Mouse (Mus musculus): ENCODE data around the gene Spata20.

Spata20 gene

DNA sequence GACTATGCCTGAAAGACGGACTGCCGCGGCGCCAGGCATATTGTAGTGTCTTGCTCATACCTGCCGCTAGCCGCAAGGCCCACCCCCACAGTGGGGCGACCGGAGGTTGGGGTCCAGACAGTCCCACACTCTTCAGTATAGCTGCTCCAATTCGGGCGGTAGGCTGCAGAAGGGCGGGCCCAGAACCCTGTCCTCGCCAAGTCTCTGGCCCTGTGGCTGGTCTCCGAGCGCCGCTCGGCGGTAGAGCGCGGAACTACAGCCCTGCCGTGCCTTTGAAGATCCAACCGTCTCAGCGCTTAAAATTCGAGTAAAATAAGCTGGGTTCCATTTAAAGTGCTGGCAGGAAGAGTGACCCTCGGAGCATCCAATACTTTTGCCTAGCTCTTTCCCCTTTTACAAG, at the start of gene Spata20:
TSS of gene Spata20 (minus strand) at position 179 of the 400 bp plus-strand sequence.
- DNase-seq (ENCODE audit: low spot score in 2 of 2): peak; percentile 75 to 90

DNA sequence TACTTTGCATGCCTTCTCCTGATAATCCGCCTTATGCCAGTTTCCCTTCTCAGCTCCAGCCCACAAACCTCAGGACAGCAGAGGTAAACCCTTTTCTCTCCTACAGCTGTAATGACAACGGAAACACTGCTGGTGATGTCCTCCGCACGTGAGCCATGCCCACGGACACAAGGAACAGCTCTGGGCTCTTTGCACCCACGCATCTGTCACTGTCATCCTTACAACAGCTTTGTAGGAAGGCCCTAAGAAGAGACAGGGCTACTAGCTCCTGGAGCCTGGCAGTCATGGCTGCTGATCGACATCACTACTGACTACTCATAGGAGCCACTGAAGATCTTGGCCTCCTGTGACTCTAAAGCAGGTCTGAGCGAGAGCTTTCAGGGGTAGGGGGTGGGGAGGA, 47.2 kb upstream of the Spata20 start:
- no peak for DNase-seq (ENCODE audit: low spot score in 2 of 2)

DNA sequence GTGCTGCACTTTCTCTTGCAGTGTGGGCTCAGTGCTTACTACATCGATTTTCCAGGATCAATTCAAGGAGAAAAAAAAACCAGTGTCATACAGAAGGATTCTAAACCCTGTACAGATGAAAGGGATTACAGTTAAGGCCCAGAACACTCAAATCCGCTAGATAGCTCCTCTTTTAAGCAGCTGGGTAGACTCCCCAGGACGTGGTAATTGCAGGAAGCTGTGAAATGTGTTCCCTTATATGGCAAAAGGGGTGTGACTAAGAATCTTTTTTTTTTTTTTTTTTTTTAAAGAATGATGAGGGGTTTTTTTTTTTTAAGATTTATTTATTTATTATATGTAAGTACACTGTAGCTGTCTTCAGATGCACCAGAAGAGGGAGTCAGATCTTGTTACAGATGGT, 42.9 kb upstream of the Spata20 start:
- DNase-seq (ENCODE audit: low spot score in 2 of 2): no peak

DNA sequence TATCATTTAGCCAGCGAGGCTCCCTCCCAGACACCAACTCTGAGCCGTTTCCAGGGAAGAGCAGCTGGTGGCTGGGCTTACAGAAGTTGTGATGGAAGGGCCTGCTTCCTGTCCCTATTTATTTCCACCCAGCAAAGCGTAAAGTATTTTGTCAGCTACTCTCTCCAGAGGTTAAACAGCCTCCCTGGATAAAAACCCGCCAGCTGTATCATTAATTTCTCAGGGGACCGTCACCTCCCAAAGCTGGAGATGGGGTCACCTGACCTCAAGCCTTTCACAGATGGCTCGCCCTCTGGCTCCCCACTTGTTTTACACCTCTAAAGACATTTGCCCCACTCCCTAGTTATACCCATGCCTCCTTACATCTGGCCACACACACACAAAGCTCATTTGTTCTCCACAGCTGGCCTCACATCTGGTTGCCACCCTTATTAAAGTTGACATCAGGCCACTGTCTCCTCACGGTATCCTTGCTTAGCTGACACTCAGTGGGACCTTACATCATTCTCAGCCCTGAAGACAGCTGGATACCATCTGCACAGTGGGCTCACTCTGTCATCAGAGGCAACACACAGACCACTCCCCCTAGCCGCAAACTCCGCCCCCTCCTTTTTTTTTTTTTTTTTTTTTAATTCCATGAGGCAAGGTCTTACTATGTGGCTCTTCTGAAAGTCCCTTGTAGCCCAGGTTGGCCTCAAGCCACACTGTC, 40.3 kb upstream of the Spata20 start:
- no peak for DNase-seq (ENCODE audit: low spot score in 2 of 2)

DNA sequence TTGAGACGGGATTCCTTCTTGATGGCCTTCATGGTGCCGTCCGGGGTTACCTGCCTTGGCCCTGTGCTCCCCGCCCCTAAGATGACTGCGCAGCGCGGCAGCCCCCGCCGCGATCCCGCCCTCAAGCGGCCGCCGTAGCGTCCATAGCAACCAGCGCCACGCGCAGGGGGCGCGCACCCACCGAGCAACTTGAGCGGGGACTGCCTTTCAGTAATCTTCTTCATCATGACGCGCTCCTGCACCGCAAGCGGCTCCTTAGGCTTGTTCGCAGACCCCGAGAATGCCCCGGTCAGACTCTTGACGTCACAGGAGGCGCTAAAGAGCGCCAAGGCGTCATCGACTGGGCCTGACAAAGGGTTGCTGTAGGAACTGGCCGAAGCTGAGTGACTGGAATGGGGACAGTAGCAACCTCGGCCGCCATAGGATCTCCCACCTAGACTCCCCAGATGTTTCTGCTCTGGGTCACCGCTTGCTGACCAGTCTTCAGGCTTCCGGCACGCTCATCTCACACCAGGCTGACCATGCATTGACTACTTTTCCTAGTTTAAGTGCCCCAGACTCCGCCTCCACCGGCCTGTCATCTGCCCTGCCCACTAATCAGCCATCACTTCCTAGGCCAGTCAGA, 35.4 kb upstream of the Spata20 start, which contains the start of gene Mycbpap:
TSS of gene Mycbpap (minus strand) at position 524 of the 625 bp plus-strand sequence.
- peak; percentile 35 to 67 for DNase-seq (ENCODE audit: low spot score in 2 of 2)

DNA sequence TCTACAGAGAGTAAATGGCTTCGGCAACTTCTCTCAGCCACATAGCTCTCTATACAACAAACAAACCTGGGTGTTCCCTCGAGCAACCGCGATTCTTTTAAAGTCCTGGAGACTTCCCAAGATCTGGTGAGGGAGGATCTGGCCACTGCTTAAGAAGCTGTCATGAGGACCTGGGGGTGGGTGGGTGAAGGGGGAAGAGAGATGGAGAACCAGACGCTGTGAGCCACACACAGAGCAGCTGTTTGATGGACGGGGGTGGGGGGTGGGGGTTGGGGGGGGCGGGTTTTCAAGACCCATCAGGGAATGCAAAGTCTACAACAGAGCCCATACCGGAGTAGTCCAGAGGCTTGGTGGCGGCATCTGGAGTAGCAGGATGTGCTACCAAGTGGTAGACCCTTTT, 27.5 kb upstream of the Spata20 start:
- DNase-seq (ENCODE audit: low spot score in 2 of 2): no peak

DNA sequence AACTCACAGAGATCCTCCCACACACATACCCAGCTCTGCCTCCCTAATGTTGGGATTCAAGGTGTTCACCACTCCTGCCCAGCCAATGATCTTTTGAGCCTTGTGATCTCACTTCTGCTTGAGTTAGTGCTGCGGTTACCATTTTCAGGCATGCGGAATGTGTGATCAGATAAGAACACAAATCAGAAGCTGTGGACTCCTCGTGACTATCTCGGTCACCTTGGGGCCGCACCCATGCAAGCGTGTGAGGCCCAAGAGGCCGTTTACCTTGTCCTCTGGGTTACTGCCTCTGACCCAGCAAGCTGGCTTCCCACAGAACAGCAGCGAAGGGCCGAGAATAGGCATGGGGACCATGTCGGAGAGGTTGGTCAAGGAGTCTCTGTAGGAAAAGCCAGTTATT, 23.0 kb upstream of the Spata20 start:
- peak; percentile 29 to 39 for DNase-seq (ENCODE audit: low spot score in 2 of 2)

DNA sequence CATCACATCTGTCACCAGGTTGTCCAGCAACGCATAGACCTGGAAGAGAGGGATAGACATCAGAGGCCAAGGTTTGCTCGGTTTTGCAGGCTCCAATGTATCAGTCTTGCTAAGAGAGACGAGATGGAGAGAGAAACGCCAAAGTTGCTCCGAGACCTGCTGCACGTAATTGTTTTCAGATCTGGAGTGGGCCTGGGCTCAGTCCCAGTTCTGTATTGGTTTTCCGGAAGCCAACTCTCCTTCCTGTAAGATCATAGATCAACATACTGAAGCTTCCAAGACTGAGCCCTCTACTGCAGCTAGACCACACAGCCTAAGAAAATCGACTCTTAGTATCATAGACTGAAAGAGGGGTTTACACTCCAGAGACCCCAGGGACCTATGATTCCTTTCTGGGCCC, 15.5 kb upstream of the Spata20 start:
- no peak for DNase-seq (ENCODE audit: low spot score in 2 of 2)

DNA sequence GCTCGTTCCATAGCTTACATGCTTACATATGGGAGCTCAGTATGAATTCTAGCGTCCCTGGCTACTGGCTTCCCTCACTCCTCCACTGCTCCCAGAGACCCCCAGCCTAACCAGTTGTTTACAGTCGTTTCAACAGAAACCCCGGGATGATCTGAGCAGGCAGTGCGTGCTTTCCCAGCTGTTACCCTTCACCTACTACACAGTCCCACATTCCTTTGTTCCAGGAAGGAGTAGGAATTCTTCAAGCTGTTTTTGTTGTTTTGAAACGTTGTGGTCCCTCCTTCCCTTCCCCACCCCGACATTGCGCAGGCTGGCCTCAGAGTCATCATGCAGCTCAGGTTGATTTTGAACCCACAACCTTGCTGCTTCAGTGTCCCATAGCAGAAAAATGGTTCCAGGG, 14.4 kb upstream of the Spata20 start:
- no peak for DNase-seq (ENCODE audit: low spot score in 2 of 2)

DNA sequence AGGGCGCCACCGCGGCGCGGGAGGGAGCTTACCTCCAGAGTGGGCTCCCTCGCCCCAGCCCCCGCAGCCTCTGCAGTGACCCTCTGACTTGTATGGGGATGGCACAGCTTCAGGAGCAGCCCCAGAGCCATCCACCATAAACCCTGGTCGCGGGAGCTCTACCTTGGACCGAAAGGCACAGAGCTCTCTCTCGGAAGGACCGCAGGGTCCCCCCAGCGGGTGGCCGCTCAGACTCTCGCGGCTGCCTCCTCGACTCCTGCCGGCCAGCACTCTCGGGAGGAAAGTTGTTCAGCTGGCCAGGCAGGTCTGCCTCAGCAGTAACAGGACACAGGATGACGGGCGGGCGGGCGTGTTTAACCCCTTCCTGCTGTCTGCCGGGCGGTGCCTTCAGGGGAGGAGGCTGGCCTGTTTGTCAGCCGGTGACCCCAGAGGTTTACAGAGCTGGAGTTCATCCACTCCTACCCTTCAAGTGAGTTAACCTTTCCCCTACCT, 13.7 kb upstream of the Spata20 start, which contains the start of gene Epn3:
TSS of gene Epn3 (minus strand) at position 314 of the 492 bp plus-strand sequence.
- DNase-seq (ENCODE audit: low spot score in 2 of 2): peak; percentile 64 to 74

DNA sequence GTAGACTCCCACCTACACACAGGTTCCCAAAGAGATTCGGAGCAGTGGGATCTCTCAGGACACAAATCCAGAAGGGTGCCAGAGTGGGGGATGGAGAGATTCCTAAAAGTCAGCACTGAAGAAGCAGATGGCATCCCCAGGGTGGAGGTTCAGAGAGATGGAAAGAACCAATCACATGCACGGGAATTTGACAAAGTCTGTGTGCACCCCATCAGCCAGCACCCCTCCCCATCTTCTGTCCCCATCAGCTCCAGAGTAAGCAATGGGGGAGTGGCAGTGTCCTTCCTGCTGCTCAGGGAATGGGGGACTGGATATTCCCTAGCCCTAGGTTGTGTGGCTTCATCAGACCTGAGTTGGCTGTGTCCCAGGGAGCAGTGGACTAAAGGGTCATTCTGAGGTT, 13.1 kb upstream of the Spata20 start:
- peak in 1 of 2 experiments; percentile 21 for DNase-seq (ENCODE audit: low spot score in 2 of 2)

DNA sequence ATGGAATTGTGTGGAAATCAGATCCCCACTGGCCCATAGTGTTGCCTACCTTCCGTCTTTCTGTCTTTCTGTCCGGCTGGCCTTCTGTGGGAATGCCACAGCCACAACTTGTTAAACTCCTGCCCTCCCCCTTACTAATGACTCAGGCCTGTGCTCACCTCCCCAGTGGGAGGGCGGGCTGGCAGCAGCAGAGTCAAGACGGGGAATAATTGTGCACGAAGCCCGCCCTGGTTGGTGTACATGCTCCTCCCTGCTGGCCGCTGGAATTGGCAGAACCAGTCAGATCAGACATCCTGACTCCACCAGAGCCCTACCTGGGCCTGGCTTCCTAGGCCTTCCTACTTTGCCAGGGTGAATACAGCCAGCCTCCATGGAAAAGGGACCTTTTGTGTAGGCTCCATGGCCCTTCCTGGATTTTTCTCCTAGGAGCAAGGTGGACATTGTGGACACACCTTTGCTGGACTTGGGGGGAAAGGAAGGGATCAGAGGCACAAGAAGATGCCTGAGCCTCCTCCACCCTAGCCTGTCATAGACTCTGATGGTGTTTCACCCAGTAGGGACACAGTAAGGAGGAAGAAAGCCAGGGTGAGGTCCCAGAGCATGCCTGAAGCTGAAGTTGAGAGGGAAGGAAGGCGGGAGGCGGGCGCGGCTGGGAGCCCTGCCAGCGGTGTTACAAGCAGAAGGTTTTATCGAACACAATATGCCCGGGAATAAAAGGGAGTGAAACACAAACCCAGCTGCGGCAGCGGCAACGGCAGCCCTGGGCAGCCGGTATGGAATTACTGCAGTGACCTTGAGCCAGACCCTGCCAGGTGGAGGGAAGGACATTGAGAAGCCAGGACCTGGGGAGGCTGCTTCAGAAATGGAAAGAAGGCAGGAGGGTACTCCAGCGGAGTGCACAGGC, 12.4 kb upstream of the Spata20 start:
- peak; percentile 56 to 83 for DNase-seq (ENCODE audit: low spot score in 2 of 2)

DNA sequence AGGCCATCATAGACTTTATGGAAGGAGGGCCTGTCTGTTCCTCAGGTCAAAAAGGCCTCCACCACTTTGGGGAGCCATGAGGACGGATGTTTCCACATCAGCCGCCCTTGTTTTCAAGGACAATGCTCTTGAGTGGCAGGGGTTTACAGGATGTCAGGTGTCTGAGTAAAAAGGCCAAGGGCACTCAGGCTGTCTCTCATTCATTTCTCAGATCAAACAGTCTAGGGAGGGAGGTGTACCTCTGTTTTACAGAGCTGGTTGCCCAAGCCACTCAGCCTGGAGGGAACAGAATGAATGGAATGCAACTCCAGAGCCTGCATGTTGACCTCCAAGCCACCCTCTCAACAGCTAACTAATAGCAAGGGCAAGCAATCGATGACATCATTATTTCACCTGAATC, 9.4 kb upstream of the Spata20 start:
- no peak for DNase-seq (ENCODE audit: low spot score in 2 of 2)

DNA sequence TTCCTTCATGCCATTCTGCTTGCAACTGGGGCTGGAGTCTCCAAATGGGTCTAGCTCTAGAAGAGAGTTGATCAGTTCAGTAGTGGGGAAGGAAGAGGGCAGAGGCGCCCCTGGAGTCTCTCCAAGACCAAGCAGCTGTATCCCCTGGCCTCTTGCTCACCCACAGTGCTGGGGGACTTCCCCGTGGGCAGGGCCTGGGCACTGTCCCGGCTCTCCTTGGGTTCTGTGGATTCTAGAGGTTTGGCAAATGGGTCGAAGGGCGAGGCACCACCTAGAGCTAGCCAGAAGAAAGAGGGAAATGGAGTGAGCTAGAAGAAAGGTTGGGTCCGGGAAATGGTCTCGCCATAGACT, 5.7 kb upstream of the Spata20 start:
- DNase-seq (ENCODE audit: low spot score in 2 of 2): no peak

DNA sequence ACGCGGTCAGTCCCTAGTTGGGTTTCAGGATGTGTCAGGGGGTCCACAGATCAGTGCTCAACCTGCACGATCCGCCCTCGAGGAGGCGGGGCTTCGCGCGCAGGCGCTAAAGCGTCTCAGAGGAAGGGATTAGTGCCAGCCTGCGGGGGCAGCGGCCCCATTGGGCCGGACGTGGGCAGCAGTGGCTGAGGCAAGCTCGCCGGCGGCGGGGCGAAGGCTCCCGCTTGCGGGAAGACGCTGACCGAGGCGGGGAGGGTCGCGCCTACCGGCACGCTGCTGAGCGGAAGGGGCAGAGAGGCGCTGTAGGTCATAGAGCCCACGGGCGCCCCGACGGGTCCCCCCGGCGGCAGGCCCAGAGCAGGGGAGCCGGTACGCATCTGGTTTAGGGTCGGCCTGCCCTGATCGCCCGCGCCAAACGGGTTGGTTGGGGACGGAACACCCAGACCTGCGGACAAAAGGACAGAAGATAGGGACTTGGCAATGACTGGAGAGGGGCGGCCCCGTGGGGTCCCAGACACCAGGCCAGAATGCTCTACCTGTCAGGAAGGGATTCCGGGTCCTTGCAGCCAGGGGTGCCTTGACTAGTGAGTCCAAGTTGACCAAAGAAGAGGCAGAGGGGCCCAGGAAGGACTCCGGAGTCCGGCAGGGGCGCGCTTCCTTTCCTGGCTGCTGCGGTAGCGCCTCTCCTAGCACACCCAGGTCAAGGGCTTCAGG, 5.2 kb upstream of the Spata20 start:
- no peak for DNase-seq (ENCODE audit: low spot score in 2 of 2)

DNA sequence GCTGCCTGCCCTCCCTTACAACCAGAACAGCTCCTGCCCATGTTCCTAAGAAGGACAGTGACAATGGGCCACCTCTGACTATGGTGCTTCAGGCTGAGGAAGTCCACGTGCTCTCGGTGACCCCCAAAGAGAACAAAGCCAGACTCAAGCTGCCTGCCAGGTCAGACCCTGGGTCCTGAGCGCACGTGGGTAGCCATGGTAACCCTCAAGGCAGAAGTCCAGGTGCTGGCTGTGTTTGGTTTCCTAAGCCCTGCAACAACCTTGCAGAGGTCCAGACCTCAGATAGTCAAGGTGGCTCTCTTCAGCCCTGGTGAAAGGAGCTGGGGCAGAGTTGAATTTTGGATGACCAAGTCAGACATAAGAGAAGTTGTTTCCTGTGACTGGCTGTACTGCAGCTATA, 3.8 kb upstream of the Spata20 start:
- DNase-seq (ENCODE audit: low spot score in 2 of 2): no peak

DNA sequence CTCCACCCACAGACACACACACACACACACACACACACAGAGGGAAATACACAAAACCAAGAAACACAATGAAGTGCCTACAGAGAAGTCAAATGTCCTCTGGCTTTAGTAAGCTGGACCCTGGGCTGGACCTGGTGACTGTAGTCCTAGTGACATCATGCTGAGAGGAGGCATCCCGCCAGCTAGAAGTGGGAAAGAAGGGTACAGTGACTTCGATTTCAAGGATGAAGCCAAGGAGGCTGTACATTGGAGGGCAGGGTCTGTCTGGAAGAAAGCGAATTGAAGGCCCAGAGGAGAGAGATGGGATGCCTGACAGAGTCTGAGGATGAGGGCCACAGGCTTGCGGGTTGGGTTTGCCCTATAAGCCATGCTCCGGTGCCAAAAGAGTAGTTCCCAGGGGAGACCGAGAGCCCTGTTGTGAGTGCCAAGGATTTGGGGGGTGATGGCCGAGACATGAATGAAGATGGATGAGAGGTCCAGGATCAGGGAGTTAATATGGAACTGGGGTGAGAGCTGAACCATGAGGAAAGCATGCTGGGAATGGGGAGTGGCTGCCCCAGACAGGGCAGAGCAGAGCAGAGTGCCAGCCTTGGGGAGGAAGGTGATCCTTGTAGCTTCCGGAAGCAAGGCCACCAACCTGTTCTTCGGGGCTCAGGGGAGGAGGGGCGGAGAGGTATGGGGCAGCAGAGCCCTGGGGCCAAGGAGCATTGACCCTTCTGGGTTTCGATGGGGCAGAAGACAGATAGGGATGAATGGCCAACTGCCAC, 3.0 kb upstream of the Spata20 start:
- no peak for DNase-seq (ENCODE audit: low spot score in 2 of 2)

DNA sequence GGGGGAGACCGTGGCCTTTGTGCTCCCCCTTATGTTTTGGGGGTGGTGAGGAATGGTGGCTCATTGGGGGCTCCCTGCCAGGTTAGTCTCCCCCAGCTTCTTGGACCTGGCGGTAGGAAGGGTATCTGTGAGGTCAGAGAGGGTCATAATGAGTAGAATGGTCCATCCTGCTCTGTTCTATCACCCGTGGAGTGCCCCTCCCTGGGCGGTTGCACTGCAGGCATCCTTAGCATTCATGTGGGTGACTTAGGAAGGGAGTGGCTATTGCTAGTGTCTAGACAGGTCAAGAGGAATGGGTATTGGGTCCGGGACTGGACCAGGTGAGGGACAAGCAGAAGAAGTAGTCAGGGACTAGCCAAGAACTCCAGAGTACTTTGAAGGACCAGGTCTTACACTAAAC, 756 bp downstream of the Spata20 start:
- DNase-seq (ENCODE audit: low spot score in 2 of 2): no peak

DNA sequence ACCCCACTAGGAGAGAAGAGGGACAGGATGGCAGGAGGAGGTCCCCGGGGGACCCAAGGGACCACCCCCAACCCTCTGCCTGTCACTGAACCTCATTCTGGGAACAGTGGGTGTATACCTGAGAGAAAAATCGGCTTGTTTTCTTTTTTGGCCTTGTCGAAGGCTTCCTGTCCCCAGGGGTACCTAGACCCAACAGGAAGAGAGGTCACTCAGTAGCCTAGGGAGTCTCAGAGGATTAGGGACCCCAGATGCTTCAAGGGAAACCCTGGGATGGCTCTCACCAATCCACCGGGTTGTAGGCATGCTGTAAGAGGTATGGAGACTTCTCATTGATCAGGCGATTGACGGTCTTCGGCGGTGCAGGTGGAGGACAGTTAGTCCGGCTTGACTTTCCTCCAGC, 1.3 kb downstream of the Spata20 start:
- DNase-seq (ENCODE audit: low spot score in 2 of 2): no peak

DNA sequence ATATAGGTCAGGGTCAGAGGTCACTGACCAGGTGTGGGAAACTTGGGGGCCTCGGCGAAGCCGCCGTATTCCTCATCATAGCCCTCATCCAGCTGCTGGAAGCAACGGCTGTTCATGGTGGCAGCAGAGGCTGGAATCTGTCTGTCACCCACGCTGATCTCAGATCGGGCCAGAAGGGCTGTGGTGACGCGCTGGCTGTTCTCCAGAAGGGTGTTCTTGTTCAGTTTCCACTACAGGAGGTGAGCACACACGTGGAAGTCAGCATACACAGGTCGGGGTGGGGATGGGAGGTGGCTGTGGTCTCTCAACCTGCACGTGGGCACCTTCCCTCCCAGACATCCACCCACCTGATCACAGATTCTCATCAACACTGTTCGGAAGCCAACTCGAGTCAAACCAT, 2.1 kb downstream of the Spata20 start:
- DNase-seq (ENCODE audit: low spot score in 2 of 2): no peak

DNA sequence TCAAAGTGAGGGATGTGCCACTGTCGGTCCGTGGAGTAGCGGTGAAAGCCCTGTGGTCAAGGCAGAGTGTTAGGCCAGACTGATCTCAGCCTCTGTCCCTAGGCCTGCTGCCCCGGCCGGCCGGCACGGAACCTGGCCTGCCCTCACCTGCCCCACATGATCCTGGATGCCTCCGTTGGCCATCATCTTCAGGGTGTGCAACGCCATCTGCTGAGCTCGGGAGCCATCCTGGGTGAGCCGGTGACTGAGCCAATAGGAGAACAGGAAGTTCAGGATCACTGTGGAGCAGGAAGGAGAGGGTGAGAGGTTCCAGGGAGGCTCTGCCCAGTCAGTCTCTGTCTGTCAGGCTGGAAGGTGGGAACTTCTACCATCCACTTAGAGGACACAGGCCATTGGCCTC, 2.5 kb downstream of the Spata20 start:
- no peak for DNase-seq (ENCODE audit: low spot score in 2 of 2)
